Mouse (Mus musculus) hindbrain, embryonic 16.5 days (tissue): ENCODE results near the gene Afg3l1. TPM values are rescaled to one million over a fixed set of nuclear protein-coding genes. Genes with fewer than 3 reads are reported as not detected.

Experiments
- ATAC-seq: fragments of 200-750 bp; cut with Nextera tagmentation; 2 replicates; pipeline ENCODE4 v1.8.0; 2017; ENCODE audit warnings: moderate TSS enrichment, moderate library complexity
- H3K27ac ChIP-seq: fragments of 300-500 bp; sonication (generic); 2 replicates; pipeline ENCODE4 v1.5.1; 2014; ENCODE audit warnings: low read depth, mild to moderate bottlenecking, control low read depth, low read length, moderate library complexity
- H3K27me3 ChIP-seq: fragments of 300-500 bp; sonication (generic); replicated peaks from 2 replicates; pipeline ENCODE4 v1.6.1; 2014; ENCODE audit warnings: low read length; ENCODE audit not compliant: control insufficient read depth, insufficient read depth
- H3K36me3 ChIP-seq: fragments of 300-500 bp; sonication (generic); 2 replicates; pipeline ENCODE4 v1.6.1; 2014; ENCODE audit warnings: mild to moderate bottlenecking, low read length, moderate library complexity, mixed read lengths; ENCODE audit not compliant: control insufficient read depth, insufficient read depth
- H3K4me1 ChIP-seq: fragments of 300-500 bp; sonication (generic); 2 replicates; pipeline ENCODE4 v1.6.1; 2014; ENCODE audit warnings: low read depth, low read length; ENCODE audit not compliant: control insufficient read depth, insufficient read depth
- H3K4me2 ChIP-seq: fragments of 300-500 bp; sonication (generic); 2 replicates; pipeline ENCODE4 v1.6.1; 2014; ENCODE audit warnings: mild to moderate bottlenecking, low read length, control low read depth, moderate library complexity
- H3K4me3 ChIP-seq: fragments of 300-500 bp; sonication (generic); 2 replicates; pipeline ENCODE4 v1.5.1; 2014; ENCODE audit warnings: mild to moderate bottlenecking, low read length, control low read depth, moderate library complexity
- H3K9ac ChIP-seq: fragments of 300-500 bp; sonication (generic); 2 replicates; pipeline ENCODE4 v1.6.1; 2014; ENCODE audit warnings: low read depth, mild to moderate bottlenecking, control low read depth, low read length, moderate library complexity
- H3K9me3 ChIP-seq: fragments of 300-500 bp; sonication (generic); 2 replicates; pipeline ENCODE4 v1.6.1; 2014; ENCODE audit warnings: mild to moderate bottlenecking, low read length, moderate library complexity; ENCODE audit not compliant: control insufficient read depth
- WGBS: fragments of 180-500 bp; shearing (Covaris S2); extraction: QIAGEN DNeasy Blood & Tissue Kit; methylation state at CpG from one replicate; pipeline ENCODE4 v1.1.7; 2014; 5-methylcytosine and 5-hydroxymethylcytosine counted together
- polyA plus RNA-seq: library from polyadenylated mRNA; unstranded; fragments of >200 nt; fragmentation: Nextera tagmentation; extraction: Ambion mirVana; gene quantifications from 2 replicates; pipeline ENCODE4 v1.2.1, GENCODE M21; 2015

Gene Afg3l1
- polyA plus RNA-seq, 1 experiment from 2014 or later: 48.7 TPM

DNA sequence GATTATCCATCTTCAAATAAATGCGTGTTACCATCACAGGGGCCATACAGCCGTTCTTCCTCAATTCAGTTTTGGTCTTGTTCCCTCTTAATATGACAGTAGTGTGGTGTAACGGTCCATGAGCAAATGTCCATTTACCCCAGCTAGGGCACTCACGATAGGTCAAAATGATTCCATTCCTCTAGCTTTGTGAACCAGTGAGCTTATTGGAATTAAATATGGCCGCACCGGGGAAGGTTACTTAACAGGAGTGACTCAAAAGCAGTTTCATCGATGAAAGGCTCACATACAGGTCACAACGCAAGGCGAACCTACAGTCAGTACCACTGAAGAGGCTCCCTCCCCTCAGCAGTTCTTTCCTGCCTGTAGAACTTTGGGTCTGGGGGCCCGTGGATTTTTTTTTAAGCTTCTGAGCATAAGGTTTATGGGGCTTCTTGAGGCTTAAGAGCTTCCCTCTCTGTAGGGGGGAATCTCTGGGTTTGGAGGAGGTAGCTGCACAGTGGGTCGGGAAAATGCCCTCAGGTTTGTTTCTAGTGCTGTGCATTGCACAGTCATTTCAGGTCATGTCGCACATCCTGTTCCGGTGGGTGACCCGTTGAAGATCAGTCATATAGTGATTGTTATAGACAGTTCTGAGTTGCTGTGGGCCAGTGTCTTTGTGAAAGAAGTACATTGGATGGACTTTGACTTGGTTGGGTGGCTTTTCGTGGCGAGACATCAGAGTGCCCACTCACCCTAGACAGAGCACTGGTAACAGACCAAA, 934 bp downstream of the Afg3l1 start:
- peak overlapping the region; percentile 98 for H3K27ac ChIP-seq
- peak overlapping the region; percentile 88 for H3K4me2 ChIP-seq
- WGBS: 40% methylated on average over 16 of the region's 16 CpGs
- peak overlapping the region; percentile 92 for H3K9ac ChIP-seq
- H3K4me1 ChIP-seq: peaks cover 17% of the 10 kb centered on the region
- ATAC-seq: no peak
- H3K27me3 ChIP-seq: no peaks in the 10 kb centered on the region
- H3K36me3 ChIP-seq: peaks cover 12% of the 10 kb centered on the region
- peak overlapping the region; percentile 74 for H3K4me3 ChIP-seq
- H3K9me3 ChIP-seq: no peaks in the 10 kb centered on the region

DNA sequence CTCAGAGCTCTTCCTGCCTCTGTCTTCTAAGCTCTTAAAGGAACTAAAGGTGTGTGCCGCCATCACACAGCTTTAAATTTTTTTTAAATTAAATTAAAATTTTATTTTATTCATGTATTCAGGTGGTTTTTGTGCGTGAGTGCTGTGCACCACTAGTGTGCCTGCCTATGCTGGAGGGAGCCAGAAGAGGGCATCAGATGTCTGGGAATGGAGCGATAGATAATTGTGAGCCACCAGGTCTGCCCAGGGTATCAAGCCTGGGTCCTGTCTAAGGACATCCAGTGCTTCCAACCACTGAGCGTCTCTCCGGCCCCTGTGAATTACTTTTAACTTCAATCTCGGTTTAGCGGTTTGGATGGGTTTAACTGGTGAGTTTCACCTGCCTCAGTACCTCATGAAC, 4.9 kb downstream of the Afg3l1 start:
- peaks cover 33% of the 10 kb centered on the region for H3K36me3 ChIP-seq
- no peaks in the 10 kb centered on the region for H3K27me3 ChIP-seq
- WGBS: 90% methylated on average over 7 of the region's 7 CpGs

DNA sequence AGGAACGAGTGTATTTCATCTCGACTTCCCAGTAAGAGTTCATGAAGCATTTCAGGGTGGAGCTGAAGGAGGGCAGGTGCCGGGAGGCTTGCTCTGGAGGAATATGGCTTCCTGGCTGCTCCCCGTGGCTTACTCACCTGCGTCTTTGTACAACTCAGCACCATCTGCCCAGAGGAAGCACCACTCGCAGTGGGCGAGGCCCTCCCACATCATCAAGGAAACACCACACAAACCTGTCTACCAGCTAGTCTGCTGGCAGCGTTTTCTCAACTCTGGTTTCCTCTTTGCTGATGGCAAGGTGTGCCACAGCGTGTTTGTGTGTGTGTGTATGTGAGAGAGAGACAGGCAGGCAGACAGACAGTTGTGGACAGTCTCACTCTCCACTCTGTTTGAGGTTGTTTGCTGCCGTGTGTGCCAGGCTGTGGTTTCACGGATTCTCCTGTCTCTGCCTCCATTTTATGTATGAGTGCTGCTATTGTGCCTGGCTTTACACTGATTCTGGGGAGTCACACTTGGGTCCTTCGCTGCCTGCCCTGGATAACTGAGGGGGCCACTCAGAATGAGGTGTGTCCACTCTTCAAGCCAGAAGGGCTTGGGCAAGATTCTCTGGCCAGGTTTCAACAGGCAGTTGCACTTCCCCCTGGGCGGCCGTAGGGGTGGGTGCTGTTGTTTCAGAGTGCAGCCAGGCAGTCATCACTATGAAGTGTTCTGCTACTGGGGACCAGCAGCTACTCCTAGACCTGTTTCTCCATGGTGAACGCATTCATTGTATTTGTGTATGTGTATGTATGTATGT, 13.8 kb downstream of the Afg3l1 start:
- WGBS: 95% methylated on average over 15 of the region's 15 CpGs
- H3K9me3 ChIP-seq: no peaks in the 10 kb centered on the region
- no peak overlapping the region for H3K4me2 ChIP-seq
- no peak overlapping the region for H3K9ac ChIP-seq
- ATAC-seq: no peak
- peaks cover 68% of the 10 kb centered on the region for H3K36me3 ChIP-seq
- no peaks in the 10 kb centered on the region for H3K4me1 ChIP-seq
- no peaks in the 10 kb centered on the region for H3K27me3 ChIP-seq
- no peak overlapping the region for H3K27ac ChIP-seq
- H3K4me3 ChIP-seq: no peak overlapping the region

More for the DNA sequence above, 4.9 kb downstream of the Afg3l1 start:
- Histone ChIP-seq H3K27ac (no peak overlapping the region), H3K4me2 (no peak overlapping the region), H3K9me3 (no peaks in the 10 kb centered on the region), H3K4me1 (peaks cover 11% of the 10 kb centered on the region), H3K9ac (no peak overlapping the region), H3K4me3 (no peak overlapping the region)
- ATAC-seq: no peak

DNA sequence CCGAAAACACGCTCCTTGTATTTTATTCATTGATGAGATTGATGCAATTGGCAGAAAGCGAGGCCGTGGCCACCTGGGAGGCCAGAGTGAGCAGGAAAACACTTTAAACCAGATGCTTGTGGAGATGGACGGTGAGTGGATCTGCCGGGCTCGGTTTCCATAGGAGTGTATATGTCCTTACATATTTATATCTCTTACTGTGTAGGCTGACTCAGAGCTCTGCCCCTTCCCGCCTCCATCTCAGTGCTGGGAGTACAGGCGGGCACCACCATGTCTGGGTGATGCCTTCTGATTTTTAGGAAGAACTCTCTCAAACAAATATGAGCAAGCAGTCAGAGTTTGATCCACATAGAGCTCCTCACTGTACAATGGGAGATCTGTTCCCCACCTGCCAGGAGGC, 15.2 kb downstream of the Afg3l1 start:
- Histone ChIP-seq H3K27ac (no peak overlapping the region), H3K36me3 (peaks cover 64% of the 10 kb centered on the region), H3K4me3 (no peak overlapping the region), H3K4me1 (no peaks in the 10 kb centered on the region), H3K4me2 (no peak overlapping the region), H3K27me3 (no peaks in the 10 kb centered on the region), H3K9ac (no peak overlapping the region), H3K9me3 (no peaks in the 10 kb centered on the region)
- WGBS: 98% methylated on average over 9 of the region's 9 CpGs
- ATAC-seq: no peak

DNA sequence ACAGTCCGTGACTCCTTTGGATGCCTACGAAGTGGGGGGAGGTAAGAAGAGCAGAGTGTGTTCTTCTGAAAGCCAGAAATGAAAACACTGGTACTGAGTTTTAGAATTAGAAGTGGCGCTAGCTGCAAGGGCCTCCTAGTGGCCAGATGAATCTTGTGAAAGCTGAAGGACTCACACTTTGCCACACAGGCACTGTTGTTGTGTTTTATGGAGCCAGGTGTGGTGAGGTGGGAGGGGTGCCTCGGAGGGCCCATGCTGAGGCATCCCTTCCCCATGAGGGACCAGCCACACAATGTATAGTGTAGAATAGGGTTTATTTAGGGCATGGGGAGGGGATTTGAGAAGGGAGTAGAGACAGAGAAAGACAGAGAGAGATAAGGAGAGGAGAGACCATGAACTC, 20.0 kb downstream of the Afg3l1 start:
- Histone ChIP-seq H3K27me3 (no peaks in the 10 kb centered on the region), H3K27ac (no peak overlapping the region), H3K9ac (no peak overlapping the region), H3K4me3 (no peak overlapping the region), H3K4me2 (no peak overlapping the region), H3K9me3 (no peaks in the 10 kb centered on the region), H3K36me3 (peaks cover 52% of the 10 kb centered on the region), H3K4me1 (no peaks in the 10 kb centered on the region)
- WGBS: 86% methylated on average over 4 of the region's 4 CpGs
- no peak for ATAC-seq

DNA sequence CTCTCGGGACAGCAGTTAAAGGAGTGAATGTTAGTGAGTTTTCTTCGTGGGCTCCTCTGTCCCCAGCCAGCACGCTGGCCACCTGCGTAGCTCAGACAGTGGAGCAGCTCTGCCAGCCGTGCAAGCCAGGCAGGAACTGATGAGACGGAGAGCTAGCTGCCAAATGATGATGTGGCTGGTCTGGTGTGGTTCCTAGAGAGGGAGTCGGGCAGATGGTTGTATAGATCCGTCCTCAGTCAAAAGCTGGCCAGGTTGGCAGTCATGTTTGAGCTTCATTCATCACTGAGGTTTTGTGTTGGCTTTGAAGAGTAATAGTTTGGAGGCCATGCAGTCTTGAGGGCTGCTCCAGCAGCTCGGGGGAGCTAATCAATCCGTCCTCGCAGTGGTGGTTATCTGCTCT, 21.3 kb downstream of the Afg3l1 start:
- no peaks in the 10 kb centered on the region for H3K9me3 ChIP-seq
- no peak for ATAC-seq
- WGBS: 92% methylated on average over 11 of the region's 11 CpGs

DNA sequence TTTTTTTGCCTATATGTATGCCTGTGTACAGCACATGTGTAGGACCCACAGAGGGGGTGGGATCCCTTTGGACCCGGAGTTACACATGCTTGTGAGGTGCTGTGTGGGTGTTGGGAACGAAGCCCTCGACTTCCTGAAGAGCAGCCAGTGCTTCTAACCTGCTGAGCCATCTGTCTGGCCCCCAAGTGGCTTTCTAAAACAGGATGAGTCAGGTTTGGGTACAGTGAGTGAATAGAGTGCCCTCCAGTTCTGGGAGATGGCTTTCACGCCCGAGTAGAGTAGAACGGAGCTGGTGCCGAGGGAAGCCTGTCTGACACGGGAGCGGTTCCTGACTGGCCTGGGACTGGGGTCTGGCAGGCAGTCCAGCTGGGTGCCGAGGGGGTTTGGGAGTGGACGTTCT, 21.9 kb downstream of the Afg3l1 start:
- 95% methylated on average over 11 of the region's 11 CpGs for WGBS
- Histone ChIP-seq H3K27me3 (no peaks in the 10 kb centered on the region), H3K36me3 (peaks cover 53% of the 10 kb centered on the region), H3K27ac (no peak overlapping the region), H3K4me2 (no peak overlapping the region), H3K4me1 (no peaks in the 10 kb centered on the region), H3K9me3 (no peaks in the 10 kb centered on the region), H3K4me3 (no peak overlapping the region), H3K9ac (no peak overlapping the region)
- ATAC-seq: no peak

More for the DNA sequence above, 21.3 kb downstream of the Afg3l1 start:
- H3K9ac ChIP-seq: no peak overlapping the region
- H3K4me3 ChIP-seq: no peak overlapping the region
- H3K27ac ChIP-seq: no peak overlapping the region
- peaks cover 53% of the 10 kb centered on the region for H3K36me3 ChIP-seq
- no peaks in the 10 kb centered on the region for H3K27me3 ChIP-seq
- no peak overlapping the region for H3K4me2 ChIP-seq
- no peaks in the 10 kb centered on the region for H3K4me1 ChIP-seq

DNA sequence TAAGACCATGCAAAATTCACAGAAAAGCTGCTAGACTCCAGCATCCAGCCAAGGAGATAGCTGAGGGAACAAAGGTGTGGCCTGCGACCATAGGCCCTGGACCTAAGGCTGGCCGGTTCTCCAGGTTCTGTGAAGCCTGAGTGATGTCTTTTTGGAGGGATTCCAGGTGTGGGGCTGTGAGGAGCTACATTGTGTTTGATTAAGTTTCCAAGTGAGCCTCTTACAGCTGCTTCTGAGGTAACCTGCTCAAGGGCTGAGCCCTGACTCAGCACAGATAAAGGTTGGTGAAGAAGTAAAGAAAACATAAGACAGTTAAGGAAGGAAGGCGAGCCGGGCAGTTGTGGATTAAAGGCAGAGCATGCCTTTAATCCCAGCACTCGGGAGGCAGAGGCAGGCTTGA, 24.5 kb downstream of the Afg3l1 start:
- Histone ChIP-seq H3K27me3 (no peaks in the 10 kb centered on the region), H3K9me3 (no peaks in the 10 kb centered on the region), H3K36me3 (peaks cover 55% of the 10 kb centered on the region), H3K27ac (no peak overlapping the region), H3K4me2 (no peak overlapping the region), H3K4me3 (no peak overlapping the region), H3K9ac (no peak overlapping the region), H3K4me1 (no peaks in the 10 kb centered on the region)
- ATAC-seq: no peak
- 88% methylated on average over 5 of the region's 5 CpGs for WGBS

DNA sequence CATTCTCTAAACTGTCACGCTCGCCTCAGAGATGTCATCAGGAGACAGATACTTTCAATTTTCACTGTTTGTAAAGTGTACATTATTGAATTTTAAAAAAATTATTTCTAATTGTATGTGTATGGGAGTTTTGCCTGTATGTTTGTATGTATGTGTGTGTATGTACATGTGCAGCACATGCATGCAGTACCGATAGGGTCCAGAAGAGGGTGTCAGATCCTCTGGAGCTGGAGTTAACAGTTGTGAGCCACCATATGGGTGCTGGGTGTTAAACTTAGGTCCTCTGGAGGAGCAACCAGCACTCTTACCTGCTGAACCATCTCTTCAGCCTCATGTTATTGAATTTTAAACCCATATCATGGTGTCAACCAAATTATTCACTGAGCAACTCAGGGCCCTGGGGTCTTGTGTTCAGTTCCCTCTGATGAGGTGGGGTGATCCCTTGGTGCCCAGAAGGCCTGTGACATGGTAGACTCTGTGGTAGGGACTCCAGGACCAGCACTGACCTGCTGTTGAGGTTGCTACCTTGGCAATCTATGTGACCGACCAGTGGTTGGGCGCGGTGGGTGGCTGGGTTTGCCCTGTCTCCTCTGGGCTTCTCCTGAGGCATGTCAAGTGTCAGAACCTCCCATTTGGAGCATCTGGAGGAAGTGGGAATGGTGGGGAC, 26.2 kb downstream of the Afg3l1 start:
- WGBS: 99% methylated on average over 6 of the region's 6 CpGs

More for the DNA sequence above, 26.2 kb downstream of the Afg3l1 start:
- Histone ChIP-seq H3K27me3 (no peaks in the 10 kb centered on the region), H3K36me3 (peaks cover 61% of the 10 kb centered on the region), H3K9ac (no peak overlapping the region), H3K9me3 (no peaks in the 10 kb centered on the region), H3K4me1 (no peaks in the 10 kb centered on the region), H3K27ac (no peak overlapping the region), H3K4me3 (no peak overlapping the region), H3K4me2 (no peak overlapping the region)
- no peak for ATAC-seq
